ENCODE assay signal across 8 mouse cellular contexts in genomic region chr12:74014739-74015270, GRCm38 (mm10). TPM values are rescaled to one million over a fixed set of nuclear protein-coding genes. Genes with fewer than 3 reads are reported as not detected.
DNase-seq lines count a peak whose midpoint lies in the region; ATAC-seq and TF ChIP-seq lines count a peak whose summit lies in the region.

No protein-coding gene starts in this region.

- ATAC-seq in common myeloid progenitor, adult 5-6 weeks (replicated peaks; ENCODE audit: low read depth, poor library complexity, severe bottlenecking): peak; percentile 62
- peak; percentile 69 for ATAC-seq in megakaryocyte progenitor cell, adult 5-6 weeks (replicated peaks; ENCODE audit: poor library complexity)

- TF ChIP-seq CTCF in heart, adult 2 months (IDR thresholded peaks at IDR 0.05): peak; percentile 87

- H3K27ac ChIP-seq in heart, adult 2 months: no peak overlapping the region

- H3K4me1 ChIP-seq in heart, adult 2 months (ENCODE audit: control insufficient read depth, insufficient read depth, low read length): peaks cover 1% of the 10 kb centered on the region

- H3K27me3 ChIP-seq in heart, adult 2 months (ENCODE audit: control insufficient read depth, insufficient read depth, low read length): no peaks in the 10 kb centered on the region

- H3K4me3 ChIP-seq in heart, adult 2 months: no peak overlapping the region

- peak; percentile 18 to 40 for DNase-seq in heart, adult 2 months
- no peak for DNase-seq in heart, adult 9 months (ENCODE audit: low spot score in 2 of 2)
- peak; percentile 78 for DNase-seq in 3T3-L1 (ENCODE audit: low read depth, low spot score)
- peak; percentile 80 for DNase-seq in NIH3T3 (ENCODE audit: low read depth)
- no peak for DNase-seq in neural tube, embryonic 10.5 days (ENCODE audit: extremely low spot score, low spot score)
- DNase-seq in right cerebral cortex, adult 2 months (ENCODE audit: low spot score in 2 of 2): no peak

- no peak overlapping the region for H3K9ac ChIP-seq in heart, adult 2 months (ENCODE audit: low read depth, low read length)

- no peak for TF ChIP-seq POLR2A in heart, adult 2 months (IDR thresholded peaks at IDR 0.05; ENCODE audit: insufficient read depth, low read depth, low read length)

- intact Hi-C loops in heart, adult 2 months (cut with DNase I): loop anchor here (5.0 kb wide), 2 partner anchors 277 to 453 kb away; no protein-coding TSS in a partner anchor

- no peaks in the 10 kb centered on the region for H3K79me2 ChIP-seq in heart, adult 2 months (replicated peaks; ENCODE audit: control insufficient read depth, insufficient read depth, low read length)

- no peak for TF ChIP-seq EP300 in heart, adult 2 months (IDR thresholded peaks at IDR 0.05; ENCODE audit: insufficient read depth, low read depth, low read length)

- H3K36me3 ChIP-seq in heart, adult 2 months (ENCODE audit: control insufficient read depth, insufficient read depth, low read length): no peaks in the 10 kb centered on the region; the same call in 1 of the 2 replicates

- 55% methylated on average over 7 of the region's 7 CpGs for WGBS in heart, adult 2 months

RNA-seq across cellular contexts. Expression of gene Syt16, which starts 17.3 kb away (rescaled TPM):
- total RNA-seq in heart, adult 2 months (2021): not detected
- polyA plus RNA-seq in heart, adult 2 months (2012; rRNA removed): 0.10 and 0.35 TPM in 2 replicates
- total RNA-seq in common myeloid progenitor, adult 5-6 weeks (2017): not detected in 2 replicates
- total RNA-seq in megakaryocyte progenitor cell, adult 5-6 weeks (2015): not detected in 2 replicates
- not detected in 2 replicates for total RNA-seq in megakaryocyte progenitor cell, adult 5-6 weeks (2017)

RNA-seq across cellular contexts. Expression of gene Snapc1, which starts 50.5 kb away (rescaled TPM):
- 10 to 100 TPM; 10.9 to 12.8 TPM for total RNA-seq in heart, adult 2 months (2021)
- 5.0 and 8.6 TPM in 2 replicates for polyA plus RNA-seq in heart, adult 2 months (2012; rRNA removed)
- 17.1 and 32.0 TPM in 2 replicates for total RNA-seq in common myeloid progenitor, adult 5-6 weeks (2017)
- total RNA-seq in megakaryocyte progenitor cell, adult 5-6 weeks (2015): 6.4 and 8.7 TPM in 2 replicates
- total RNA-seq in megakaryocyte progenitor cell, adult 5-6 weeks (2017): 13.4 and 13.5 TPM in 2 replicates

Comparison
In these comparisons a context has a peak if more than half of its experiments do, and no peak if none do; other contexts are left out.
1. DNase-seq: peak in heart, adult 2 months (2 of 2), 3T3-L1 (single experiment) and NIH3T3 (single experiment); none in heart, adult 9 months (0 of 2), neural tube, embryonic 10.5 days (single experiment) and right cerebral cortex, adult 2 months (0 of 2).